Mouse (Mus musculus) stomach, postnatal 0 days (tissue): ENCODE data around the gene DXBay18. TPM values are rescaled to one million over a fixed set of nuclear protein-coding genes. Genes with fewer than 3 reads are reported as not detected.
"Not testable (repeated sequence)": the region's sequence is repeated elsewhere in the genome, so short reads cannot be mapped to it uniquely, and the experiment has no call there.

ENCODE experiments used
- ATAC-seq: fragments of 200-750 bp; cut with Nextera tagmentation; 2 replicates; pipeline ENCODE4 v1.8.0; 2017; ENCODE audit not compliant: low FRiP score, low TSS enrichment
- DNase-seq: peaks from one replicate; pipeline ENCODE4 v3.0.0-alpha.2; 2016; ENCODE audit warnings: low spot score
- H3K27ac ChIP-seq: fragments of 300-500 bp; sonication (generic); replicated peaks from 2 replicates; pipeline ENCODE4 v1.5.1; 2014; ENCODE audit warnings: mild to moderate bottlenecking, control low read depth
- H3K27me3 ChIP-seq: fragments of 300-500 bp; sonication (generic); 2 replicates; pipeline ENCODE4 v1.6.1; 2014; ENCODE audit warnings: low read length; ENCODE audit not compliant: control insufficient read depth, insufficient read depth
- H3K36me3 ChIP-seq: fragments of 300-500 bp; sonication (generic); 2 replicates; pipeline ENCODE4 v1.6.1; 2014; ENCODE audit warnings: low read length, mixed read lengths; ENCODE audit not compliant: control insufficient read depth, insufficient read depth
- H3K4me1 ChIP-seq: fragments of 300-500 bp; sonication (generic); replicated peaks from 2 replicates; pipeline ENCODE4 v1.6.1; 2014; ENCODE audit warnings: antibody characterized with exemption; ENCODE audit not compliant: control insufficient read depth, insufficient read depth
- H3K4me2 ChIP-seq: fragments of 300-500 bp; sonication (generic); replicated peaks from 2 replicates; pipeline ENCODE4 v1.6.1; 2014; ENCODE audit warnings: low read depth, mild to moderate bottlenecking, control low read depth, moderate library complexity
- H3K4me3 ChIP-seq: fragments of 300-500 bp; sonication (generic); 2 replicates; pipeline ENCODE4 v1.5.1; 2014; ENCODE audit warnings: low read depth, low read length, control low read depth
- H3K9ac ChIP-seq: fragments of 300-500 bp; sonication (generic); 2 replicates; pipeline ENCODE4 v1.6.1; 2014; ENCODE audit warnings: mild to moderate bottlenecking, low read length, control low read depth, mixed read lengths
- H3K9me3 ChIP-seq: fragments of 300-500 bp; sonication (generic); 2 replicates; pipeline ENCODE4 v1.6.1; 2016; ENCODE audit warnings: low read length; ENCODE audit not compliant: control insufficient read depth
- WGBS: fragments of 180-500 bp; shearing (Covaris S2); extraction: QIAGEN DNeasy Blood & Tissue Kit; methylation state at CpG from one replicate; pipeline ENCODE4 v1.1.7; 2014; 5-methylcytosine and 5-hydroxymethylcytosine counted together
- polyA plus RNA-seq: library from polyadenylated mRNA; unstranded; fragments of >200 nt; fragmentation: Nextera tagmentation; extraction: Ambion mirVana; gene quantifications from 2 replicates; pipeline ENCODE4 v1.2.1, GENCODE M21; 2015

The DXBay18 gene
- 0.18 and 0.42 TPM in 2 replicates for polyA plus RNA-seq

DNA sequence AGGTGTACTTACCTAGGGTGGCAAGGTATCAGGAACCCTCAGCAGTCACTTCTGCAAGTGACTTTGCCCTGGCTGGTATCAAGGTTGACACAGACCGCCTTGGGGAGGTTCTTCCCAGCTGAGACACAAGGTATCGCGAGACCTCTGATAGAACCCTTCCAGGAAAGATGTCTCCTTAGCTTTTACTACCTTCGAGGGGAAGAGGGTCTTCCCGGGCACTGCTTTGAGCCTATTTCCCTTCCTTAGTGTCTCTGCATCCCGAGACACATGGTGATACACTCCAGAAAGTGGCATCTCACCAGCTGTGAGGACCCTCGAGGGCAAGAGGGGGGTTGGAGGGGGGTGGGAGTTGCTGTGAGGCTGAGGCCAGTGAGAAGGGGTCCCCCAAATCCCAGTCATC, at the start of gene DXBay18:
Gene DXBay18 (minus strand): TSS at position 101 of the 400 bp plus-strand sequence.
- not testable (repeated sequence) for DNase-seq, H3K27ac ChIP-seq, H3K9ac ChIP-seq, H3K9me3 ChIP-seq, H3K36me3 ChIP-seq, H3K4me1 ChIP-seq, H3K4me2 ChIP-seq, H3K27me3 ChIP-seq, ATAC-seq, H3K4me3 ChIP-seq
- no CpG with 5 or more reads among the region's 7 CpGs for WGBS

DNA sequence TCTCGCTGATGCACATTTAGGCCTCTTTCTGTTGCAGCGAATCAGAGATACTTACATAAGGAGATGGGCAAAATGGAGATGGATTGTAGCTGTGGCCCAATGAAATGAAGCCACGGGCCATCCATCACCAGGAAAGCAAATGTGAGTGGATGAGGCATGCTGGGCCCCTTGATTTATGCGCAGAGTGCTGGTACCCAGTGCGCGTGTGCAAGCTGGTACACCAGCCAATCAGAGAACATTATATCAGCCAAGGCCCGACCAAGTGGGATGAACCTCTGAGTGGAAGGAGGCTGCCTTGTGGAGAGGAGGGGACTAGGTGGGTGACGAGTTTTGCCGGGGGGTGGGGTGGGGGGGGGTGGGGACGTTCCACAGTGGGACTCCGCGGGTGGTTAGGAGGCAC, 42.7 kb upstream of the DXBay18 start, which contains the start of gene Xlr3b:
Gene Xlr3b (plus strand): TSS at position 274 of the 400 bp plus-strand sequence.
- 75% methylated on average over 9 of the region's 12 CpGs for WGBS

DNA sequence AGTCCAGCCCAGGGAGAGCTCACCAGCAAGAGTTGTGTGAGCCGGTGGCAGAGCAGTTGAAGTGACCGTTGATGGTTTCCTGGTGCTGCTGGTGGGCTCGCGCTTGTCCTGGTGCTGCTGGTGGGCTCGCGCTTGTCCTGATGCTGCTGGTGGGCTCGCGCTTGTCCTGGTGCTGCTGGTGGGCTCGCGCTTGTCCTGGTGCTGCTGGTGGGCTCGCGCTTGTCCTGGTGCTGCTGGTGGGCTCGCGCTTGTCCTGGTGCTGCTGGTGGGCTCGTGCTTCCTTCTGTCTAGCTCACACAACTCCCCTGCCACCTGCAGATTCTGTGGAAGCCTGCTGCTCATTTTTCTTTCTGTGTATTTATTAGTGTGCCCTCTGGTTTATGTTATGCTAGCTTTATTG, 27.6 kb upstream of the DXBay18 start, which contains the start of gene Spin2d:
Gene Spin2d (minus strand): TSS at position 101 of the 400 bp plus-strand sequence.
- not testable (repeated sequence) for H3K36me3 ChIP-seq, DNase-seq, H3K4me3 ChIP-seq, H3K27ac ChIP-seq, H3K27me3 ChIP-seq, ATAC-seq, H3K9me3 ChIP-seq, H3K4me2 ChIP-seq, H3K4me1 ChIP-seq, H3K9ac ChIP-seq
- 70% methylated on average over 6 of the region's 15 CpGs for WGBS

More for the DNA sequence above, 42.7 kb upstream of the DXBay18 start, which contains the start of gene Xlr3b:
- H3K27me3 ChIP-seq, H3K27ac ChIP-seq, H3K4me1 ChIP-seq, H3K36me3 ChIP-seq, H3K4me3 ChIP-seq, H3K4me2 ChIP-seq, H3K9me3 ChIP-seq, H3K9ac ChIP-seq, DNase-seq, ATAC-seq: not testable (repeated sequence)

DNA sequence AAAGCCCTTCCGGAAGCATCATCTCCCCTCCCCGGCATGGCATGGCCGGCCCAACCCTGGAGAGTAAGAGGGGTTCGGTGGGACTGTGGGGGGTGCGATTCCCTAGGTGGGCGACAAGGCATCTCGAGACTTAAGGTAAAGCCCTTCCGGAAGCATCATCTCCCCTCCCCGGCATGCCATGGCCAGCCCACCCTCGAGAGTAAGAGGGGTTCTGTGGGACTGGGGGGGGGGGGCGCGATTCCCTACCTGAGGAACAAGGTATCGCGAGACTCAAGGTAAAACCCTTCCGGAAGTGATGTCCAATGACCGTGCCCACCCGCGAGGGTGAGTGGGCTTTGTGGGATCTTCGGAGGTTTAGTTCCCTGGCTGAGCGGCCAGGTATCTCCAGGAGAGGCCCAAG, 754 bp downstream of the DXBay18 start, which contains the start of gene Xlr5b:
Gene Xlr5b (plus strand): TSS at position 301 of the 400 bp plus-strand sequence.
- not testable (repeated sequence) for H3K9me3 ChIP-seq, H3K36me3 ChIP-seq, H3K27me3 ChIP-seq, H3K9ac ChIP-seq, H3K4me3 ChIP-seq, H3K4me1 ChIP-seq, H3K4me2 ChIP-seq, H3K27ac ChIP-seq, DNase-seq, ATAC-seq
- no CpG with 5 or more reads among the region's 20 CpGs for WGBS

DNA sequence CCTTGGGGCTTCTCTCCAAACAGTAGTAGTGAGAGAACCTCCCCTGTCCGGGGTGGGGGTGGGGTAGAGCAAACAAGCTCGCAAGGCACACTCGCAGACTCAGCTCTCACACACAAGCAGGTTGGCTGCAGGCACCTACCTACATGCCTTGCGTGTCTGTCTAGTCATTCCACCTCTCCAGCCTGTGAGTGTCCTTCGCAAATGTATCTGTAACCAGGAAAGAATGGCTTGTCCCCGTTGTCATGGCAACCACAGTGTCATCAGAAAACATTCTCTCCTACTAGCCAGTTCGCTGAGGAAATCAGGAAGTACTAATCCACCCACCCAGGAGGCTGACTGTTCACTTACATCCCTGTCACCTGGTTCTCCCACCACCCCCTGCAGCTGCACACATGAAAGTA, 6.0 kb downstream of the DXBay18 start:
- not testable (repeated sequence) for H3K4me3 ChIP-seq, H3K27ac ChIP-seq, H3K9me3 ChIP-seq, H3K4me1 ChIP-seq, H3K4me2 ChIP-seq, DNase-seq, H3K27me3 ChIP-seq, H3K9ac ChIP-seq, H3K36me3 ChIP-seq
- 0 out of 2 replicates have a peak, but pooled peaks have one; percentile 21 for ATAC-seq
- no CpG with 5 or more reads among the region's 7 CpGs for WGBS

DNA sequence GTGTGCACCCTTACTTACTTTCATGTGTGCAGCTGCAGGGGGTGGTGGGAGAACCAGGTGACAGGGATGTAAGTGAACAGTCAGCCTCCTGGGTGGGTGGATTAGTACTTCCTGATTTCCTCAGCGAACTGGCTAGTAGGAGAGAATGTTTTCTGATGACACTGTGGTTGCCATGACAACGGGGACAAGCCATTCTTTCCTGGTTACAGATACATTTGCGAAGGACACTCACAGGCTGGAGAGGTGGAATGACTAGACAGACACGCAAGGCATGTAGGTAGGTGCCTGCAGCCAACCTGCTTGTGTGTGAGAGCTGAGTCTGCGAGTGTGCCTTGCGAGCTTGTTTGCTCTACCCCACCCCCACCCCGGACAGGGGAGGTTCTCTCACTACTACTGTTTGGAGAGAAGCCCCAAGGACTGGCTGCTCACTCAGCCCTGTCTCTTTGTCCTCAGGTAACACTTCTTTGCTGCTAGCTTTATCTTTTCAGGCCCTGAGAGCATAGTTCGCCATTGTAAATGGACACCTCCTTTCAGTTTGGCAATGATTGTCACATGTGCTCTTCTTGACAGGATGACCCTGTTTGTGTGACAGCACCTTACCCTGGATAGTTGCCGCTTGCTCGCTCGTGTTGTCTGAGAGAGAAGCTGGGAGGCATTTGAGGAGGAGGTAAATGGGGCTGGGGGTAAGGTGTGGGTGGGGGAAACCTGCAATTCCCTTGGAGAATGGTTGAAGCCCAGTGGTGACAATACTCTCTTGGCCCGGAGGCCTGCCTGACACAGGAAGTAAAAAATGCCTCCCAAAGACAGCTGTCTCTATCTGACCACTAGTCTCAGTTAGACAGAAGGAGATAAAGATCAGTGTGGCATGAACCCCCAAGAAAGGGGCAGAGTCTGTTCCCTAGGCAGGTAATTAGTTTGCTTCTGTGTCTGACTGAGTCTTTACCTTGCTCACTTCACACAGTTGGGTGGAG, 26.1 kb downstream of the DXBay18 start:
- DNase-seq, H3K27me3 ChIP-seq, H3K9ac ChIP-seq, H3K4me2 ChIP-seq, H3K4me3 ChIP-seq, H3K9me3 ChIP-seq, H3K27ac ChIP-seq, H3K4me1 ChIP-seq, H3K36me3 ChIP-seq: not testable (repeated sequence)
- 0 out of 2 replicates have a peak, but pooled peaks have one; percentile 32 for ATAC-seq
- whole genome bisulfite sequencing = no CpG with 5 or more reads among the region's 12 CpGs

DNA sequence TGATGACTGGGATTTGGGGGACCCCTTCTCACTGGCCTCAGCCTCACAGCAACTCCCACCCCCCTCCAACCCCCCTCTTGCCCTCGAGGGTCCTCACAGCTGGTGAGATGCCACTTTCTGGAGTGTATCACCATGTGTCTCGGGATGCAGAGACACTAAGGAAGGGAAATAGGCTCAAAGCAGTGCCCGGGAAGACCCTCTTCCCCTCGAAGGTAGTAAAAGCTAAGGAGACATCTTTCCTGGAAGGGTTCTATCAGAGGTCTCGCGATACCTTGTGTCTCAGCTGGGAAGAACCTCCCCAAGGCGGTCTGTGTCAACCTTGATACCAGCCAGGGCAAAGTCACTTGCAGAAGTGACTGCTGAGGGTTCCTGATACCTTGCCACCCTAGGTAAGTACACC, 32.5 kb downstream of the DXBay18 start, which contains the start of gene Gm14685:
Gene Gm14685 (plus strand): TSS at position 301 of the 400 bp plus-strand sequence.
- H3K27ac ChIP-seq, H3K36me3 ChIP-seq, H3K27me3 ChIP-seq, H3K9ac ChIP-seq, H3K9me3 ChIP-seq, H3K4me2 ChIP-seq, DNase-seq, H3K4me1 ChIP-seq, ATAC-seq, H3K4me3 ChIP-seq: not testable (repeated sequence)
- no CpG with 5 or more reads among the region's 7 CpGs for WGBS

DNA sequence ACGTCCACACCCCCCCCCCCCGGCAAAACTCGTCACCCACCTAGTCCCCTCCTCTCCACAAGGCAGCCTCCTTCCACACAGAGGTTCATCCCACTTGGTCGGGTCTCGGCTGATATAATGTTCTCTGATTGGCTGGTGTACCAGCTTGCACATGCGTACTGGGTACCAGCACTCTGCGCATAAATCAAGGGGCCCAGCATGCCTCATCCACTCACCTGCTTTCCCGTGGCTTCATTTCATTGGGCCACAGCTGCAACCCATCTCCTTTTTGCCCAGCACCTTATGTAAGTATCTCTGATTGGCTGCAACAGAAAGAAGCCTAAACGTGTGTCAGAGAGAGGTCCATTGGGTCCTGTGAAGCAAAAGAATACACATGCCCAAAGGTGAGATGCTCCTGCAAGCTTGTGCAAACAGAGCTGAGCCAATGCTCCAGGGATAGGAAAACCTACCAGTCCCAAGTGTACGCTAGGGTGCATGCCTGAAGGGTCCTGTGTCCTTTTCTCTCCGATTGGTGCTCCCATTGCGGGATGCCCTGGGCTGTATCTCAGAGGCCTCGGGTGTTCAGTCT, 52.2 kb downstream of the DXBay18 start, which contains the start of gene Xlr3a:
Gene Xlr3a (minus strand): TSS at position 155 of the 568 bp plus-strand sequence.
- H3K9ac ChIP-seq, H3K4me2 ChIP-seq, H3K27ac ChIP-seq, ATAC-seq, H3K36me3 ChIP-seq, H3K9me3 ChIP-seq, H3K4me1 ChIP-seq, H3K27me3 ChIP-seq, H3K4me3 ChIP-seq: not testable (repeated sequence)
- DNase-seq = peak; percentile 12
- 73% methylated on average over 13 of the region's 13 CpGs for WGBS
